Mouse (Mus musculus) MEL (cell line): ENCODE results near the gene Cebpg. TPM values are rescaled to one million over a fixed set of nuclear protein-coding genes. Genes with fewer than 3 reads are reported as not detected.

Source experiments
- DNase-seq: peaks from one replicate; pipeline ENCODE4 v3.0.0; 2011; ENCODE audit warnings: low read depth, low spot score
- H3K27ac ChIP-seq: 2 replicates; pipeline ENCODE4 v1.5.1; 2012; ENCODE audit warnings: low read depth, mild to moderate bottlenecking, control low read depth, low read length, moderate library complexity; ENCODE audit not compliant: control insufficient read depth
- H3K27me3 ChIP-seq, 2 experiments: fragments of 150-350 bp in 1 of 2; sonication (generic) in 1 of 2; 2 replicates each; pipeline ENCODE4 v1.6.1; 2012; ENCODE audit warnings: low read length in 2 of 2, mild to moderate bottlenecking in 2 of 2, improper control_type of control experiment in 1 of 2, moderate library complexity in 1 of 2; ENCODE audit not compliant: insufficient read depth in 2 of 2, control insufficient read depth in 1 of 2
- H3K36me3 ChIP-seq, 2 experiments: 2 replicates each; pipeline ENCODE4 v1.6.1; 2012 to 2014; ENCODE audit warnings: low read length in 2 of 2, improper control_type of control experiment in 1 of 2, inconsistent platforms in 1 of 2, mild to moderate bottlenecking in 1 of 2; ENCODE audit not compliant: insufficient read depth in 2 of 2, control insufficient read depth in 1 of 2
- H3K4me1 ChIP-seq, 2 experiments: fragments of 150-350 bp in 1 of 2; sonication (generic) in 1 of 2; 2 replicates each; pipeline ENCODE4 v1.6.1; 2012; ENCODE audit warnings: low read length in 2 of 2, improper control_type of control experiment in 1 of 2, mild to moderate bottlenecking in 1 of 2; ENCODE audit not compliant: insufficient read depth in 2 of 2, control insufficient read depth in 1 of 2
- H3K4me3 ChIP-seq, 2 experiments: fragments of 150-350 bp in 1 of 2; sonication (generic) in 1 of 2; 2 replicates each; pipeline ENCODE4 v1.5.1; 2012; ENCODE audit warnings: low read depth in 2 of 2, low read length in 2 of 2, mild to moderate bottlenecking in 2 of 2, moderate library complexity in 2 of 2, control low read depth in 1 of 2, improper control_type of control experiment in 1 of 2; ENCODE audit not compliant: control insufficient read depth in 1 of 2, insufficient read depth in 1 of 2
- H3K79me2 ChIP-seq: 2 replicates; pipeline ENCODE4 v1.6.1; 2012; ENCODE audit warnings: mild to moderate bottlenecking, low read length, moderate library complexity; ENCODE audit not compliant: control insufficient read depth, poor library complexity, insufficient read depth
- H3K9ac ChIP-seq: 2 replicates; pipeline ENCODE4 v1.6.1; 2012; ENCODE audit warnings: low read depth, mild to moderate bottlenecking, control low read depth, low read length, moderate library complexity; ENCODE audit not compliant: control insufficient read depth, poor library complexity, severe bottlenecking
- H3K9me3 ChIP-seq: fragments of 150-350 bp; sonication (generic); replicated peaks from 2 replicates; pipeline ENCODE4 v1.6.1; 2012; ENCODE audit warnings: mild to moderate bottlenecking, low read length, improper control_type of control experiment, moderate library complexity; ENCODE audit not compliant: insufficient read depth
- BHLHE40 ChIP-seq: IDR thresholded peaks from 2 replicates; pipeline ENCODE4 v1.6.1; 2012; ENCODE audit warnings: low read depth, mild to moderate bottlenecking, inconsistent platforms, low read length, improper control_type of control experiment, borderline replicate concordance
- CHD1 ChIP-seq: IDR thresholded peaks from 2 replicates; pipeline ENCODE4 v1.6.1; 2012; ENCODE audit warnings: low read depth, mild to moderate bottlenecking, inconsistent platforms, low read length, improper control_type of control experiment
- CTCF ChIP-seq, 3 experiments: IDR thresholded peaks in 2 of 3; conservative IDR thresholded peaks in 1 of 3; 2 replicates each; pipeline ENCODE4 v1.5.1; 2011 to 2012; ENCODE audit warnings: low read length in 3 of 3, low read depth in 2 of 3, mild to moderate bottlenecking in 2 of 3, improper control_type of control experiment in 1 of 3, inconsistent platforms in 1 of 3, mixed read lengths in 1 of 3, moderate library complexity in 1 of 3; ENCODE audit not compliant: control insufficient read depth in 1 of 3, insufficient read depth in 1 of 3, poor library complexity in 1 of 3, severe bottlenecking in 1 of 3
- EP300 ChIP-seq, 2 experiments: IDR thresholded peaks; 2 replicates each; pipeline ENCODE4 v1.6.1; 2011; ENCODE audit warnings: improper control_type of control experiment in 2 of 2, low read length in 2 of 2, low read depth in 1 of 2, mild to moderate bottlenecking in 1 of 2
- ETS1 ChIP-seq: IDR thresholded peaks from 2 replicates; pipeline ENCODE4 v1.6.1; 2012; ENCODE audit warnings: low read depth, mild to moderate bottlenecking, inconsistent platforms, low read length, improper control_type of control experiment, moderate library complexity
- HCFC1 ChIP-seq: IDR thresholded peaks from 2 replicates; pipeline ENCODE4 v1.6.1; 2012; ENCODE audit warnings: low read depth, mild to moderate bottlenecking, inconsistent platforms, low read length, improper control_type of control experiment, moderate library complexity
- JUND ChIP-seq: IDR thresholded peaks from 2 replicates; pipeline ENCODE4 v1.6.1; 2011; ENCODE audit warnings: low read depth, mild to moderate bottlenecking, improper control_type of control experiment, low read length
- MAFK ChIP-seq: IDR thresholded peaks from 2 replicates; pipeline ENCODE4 v1.6.1; 2011; ENCODE audit warnings: low read depth, mild to moderate bottlenecking, low read length, improper control_type of control experiment, borderline replicate concordance
- MAZ ChIP-seq: IDR thresholded peaks from 2 replicates; pipeline ENCODE4 v1.6.1; 2012; ENCODE audit warnings: low read depth, mild to moderate bottlenecking, inconsistent platforms, low read length, improper control_type of control experiment
- MYC ChIP-seq: IDR thresholded peaks from 2 replicates; pipeline ENCODE4 v1.6.1; 2011; ENCODE audit warnings: low read depth, mild to moderate bottlenecking, low read length, improper control_type of control experiment, moderate library complexity
- POLR2A ChIP-seq, 2 experiments: IDR thresholded peaks; 2 replicates each; pipeline ENCODE4 v1.6.1; 2011 to 2012; ENCODE audit warnings: low read length in 2 of 2, mild to moderate bottlenecking in 2 of 2, control low read depth in 1 of 2, improper control_type of control experiment in 1 of 2, low read depth in 1 of 2, moderate library complexity in 1 of 2; ENCODE audit not compliant: control insufficient read depth in 1 of 2, insufficient read depth in 1 of 2, poor library complexity in 1 of 2
- RAD21 ChIP-seq: IDR thresholded peaks from 2 replicates; pipeline ENCODE4 v1.6.1; 2011; ENCODE audit warnings: mild to moderate bottlenecking, low read depth, low read length, improper control_type of control experiment
- RCOR1 ChIP-seq: IDR thresholded peaks from 2 replicates; pipeline ENCODE4 v1.6.1; 2012; ENCODE audit warnings: low read depth, mild to moderate bottlenecking, inconsistent platforms, low read length, improper control_type of control experiment
- TBP ChIP-seq: IDR thresholded peaks from 2 replicates; pipeline ENCODE4 v1.8.0; 2011; ENCODE audit warnings: low read depth, low read length, improper control_type of control experiment
- TCF12 ChIP-seq: IDR thresholded peaks from 2 replicates; pipeline ENCODE4 v1.6.1; 2014; ENCODE audit warnings: low read depth, mild to moderate bottlenecking, inconsistent platforms, low read length, improper control_type of control experiment, moderate library complexity
- USF1 ChIP-seq: IDR thresholded peaks from 2 replicates; pipeline ENCODE4 v1.6.1; 2014; ENCODE audit warnings: low read depth, mild to moderate bottlenecking, inconsistent platforms, low read length, improper control_type of control experiment, moderate library complexity
- USF2 ChIP-seq, 2 experiments: IDR thresholded peaks; 2 replicates each; pipeline ENCODE4 v1.6.1; 2011 to 2012; ENCODE audit warnings: improper control_type of control experiment in 2 of 2, low read length in 2 of 2, borderline replicate concordance in 1 of 2, inconsistent platforms in 1 of 2, low read depth in 1 of 2, mild to moderate bottlenecking in 1 of 2; ENCODE audit not compliant: insufficient read depth in 1 of 2
- ZC3H11A ChIP-seq: IDR thresholded peaks from 2 replicates; pipeline ENCODE4 v1.6.1; 2012; ENCODE audit warnings: low read depth, mild to moderate bottlenecking, inconsistent platforms, low read length, improper control_type of control experiment
- ZNF384 ChIP-seq: IDR thresholded peaks from 2 replicates; pipeline ENCODE4 v1.6.1; 2012; ENCODE audit warnings: low read depth, mild to moderate bottlenecking, inconsistent platforms, low read length, improper control_type of control experiment
- polyA plus RNA-seq, 2 experiments: library from polyadenylated mRNA; stranded (reverse) in 1 of 2; unstranded in 1 of 2; fragments of >175 nt in 1 of 2; fragments of >200 nt in 1 of 2; gene quantifications; 2 replicates each; pipeline versions ENCODE4 v1.2.1 to v1.2.4; 2012; ENCODE audit warnings: low replicate concordance in 2 of 2, low read depth in 1 of 2; ENCODE audit not compliant: insufficient read length in 2 of 2, insufficient read depth in 1 of 2, missing spikeins in 1 of 2
- total RNA-seq: library from RNA; depleted of rRNA; stranded (reverse); fragments of 300-350 nt; gene quantifications from 2 replicates; pipeline ENCODE4 v1.2.3, GENCODE M21; 2012

The Cebpg gene
- total and polyA plus RNA-seq, 3 experiments = 17.3 to 20.7 TPM; not detected in 1

DNA sequence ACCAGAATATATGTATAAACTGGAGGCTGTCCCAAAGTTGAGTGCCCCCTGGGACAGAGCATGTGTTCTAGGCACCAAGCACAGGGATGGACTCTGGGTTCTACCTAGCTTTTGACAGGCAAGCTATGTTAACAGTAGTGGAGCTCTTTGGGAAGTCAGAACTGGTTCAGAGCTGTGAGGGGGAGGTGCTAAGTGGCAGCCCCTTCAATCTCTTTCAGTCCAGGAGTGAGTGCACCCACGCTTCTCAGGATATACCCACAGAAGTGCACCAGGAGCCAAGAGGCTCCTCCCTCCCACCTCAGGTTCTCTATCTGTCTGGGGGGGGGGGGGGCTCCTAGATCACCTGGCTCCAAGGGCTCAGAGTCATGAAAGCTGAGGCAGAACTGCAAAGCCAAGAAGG lies 31.9 kb downstream of the Cebpg start:
- H3K27ac ChIP-seq = no peak overlapping the region
- H3K27me3 ChIP-seq = no peaks in the 10 kb centered on the region
- no peak for TF ChIP-seq RAD21
- TF ChIP-seq MYC = no peak
- TF ChIP-seq HCFC1 = no peak
- no peak for TF ChIP-seq MAFK
- no peak for TF ChIP-seq JUND
- TF ChIP-seq RCOR1 = no peak
- no peak for TF ChIP-seq USF2 (IDR thresholded peaks at IDR 0.05; ENCODE audit: borderline replicate concordance in 1 of 2, insufficient read depth in 1 of 2, low read depth in 1 of 2, low read length in 2 of 2)
- no peak for TF ChIP-seq USF1
- TF ChIP-seq CHD1 = no peak
- TF ChIP-seq POLR2A (IDR thresholded peaks at IDR 0.05; ENCODE audit: control insufficient read depth in 1 of 2, insufficient read depth in 1 of 2, low read depth in 1 of 2, low read length in 2 of 2, poor library complexity in 1 of 2) = no peak
- no peak for TF ChIP-seq ZC3H11A
- TF ChIP-seq BHLHE40 = no peak
- no peak for TF ChIP-seq ETS1
- no peak for TF ChIP-seq TBP
- no peak for TF ChIP-seq MAZ
- TF ChIP-seq ZNF384 = no peak
- TF ChIP-seq EP300 (IDR thresholded peaks at IDR 0.05; ENCODE audit: low read depth in 1 of 2, low read length in 2 of 2) = no peak
- no peak for TF ChIP-seq TCF12
- TF ChIP-seq, all 39 proteins: peak for 0
- DNase-seq = no peak
- H3K9me3 ChIP-seq = no peaks in the 10 kb centered on the region
- no peak overlapping the region for H3K4me3 ChIP-seq
- H3K79me2 ChIP-seq = no peaks in the 10 kb centered on the region
- no peak overlapping the region for H3K9ac ChIP-seq
- no peaks in the 10 kb centered on the region for H3K4me1 ChIP-seq
- H3K36me3 ChIP-seq = no peaks in the 10 kb centered on the region

GRCm38 (mm10) chr7:35023251-35023650 lies 33.1 kb downstream of the Cebpg start:
- Histone ChIP-seq H3K9me3 (no peaks in the 10 kb centered on the region), H3K4me3 (no peak overlapping the region), H3K27me3 (no peaks in the 10 kb centered on the region), H3K27ac (no peak overlapping the region), H3K79me2 (no peaks in the 10 kb centered on the region), H3K9ac (no peak overlapping the region), H3K36me3 (no peaks in the 10 kb centered on the region), H3K4me1 (no peaks in the 10 kb centered on the region)
- TF ChIP-seq CTCF (IDR thresholded peaks at IDR 0.05 in 2 of 3, conservative IDR thresholded peaks at IDR 0.05 in 1 of 3; ENCODE audit: control insufficient read depth in 1 of 3, insufficient read depth in 1 of 3, low read depth in 2 of 3, low read length in 3 of 3, poor library complexity in 1 of 3, severe bottlenecking in 1 of 3) = 0 out of 6 replicates have a peak, but pooled peaks of 1 of the 3 experiments have one; percentile 5
- no peak for TF ChIP-seq JUND
- DNase-seq = no peak
